Mouse (Mus musculus) liver, embryonic 11.5 days (tissue): ENCODE measurements around the gene Spp1. TPM values are rescaled to one million over a fixed set of nuclear protein-coding genes. Genes with fewer than 3 reads are reported as not detected.

ENCODE experiments used
- ATAC-seq: fragments of 200-750 bp; cut with Nextera tagmentation; replicated peaks from 2 replicates; pipeline ENCODE4 v1.8.0; 2017; ENCODE audit warnings: moderate number of reproducible peaks, mild to moderate bottlenecking, moderate TSS enrichment, moderate library complexity; ENCODE audit not compliant: low FRiP score
- DNase-seq: peaks from one replicate; pipeline ENCODE4 v3.0.0-alpha.2; 2017; ENCODE audit warnings: low spot score
- H3K27ac ChIP-seq: fragments of 300-500 bp; sonication (generic); 2 replicates; pipeline ENCODE4 v1.5.1; 2014; ENCODE audit warnings: mild to moderate bottlenecking, low read depth, low read length, control low read depth
- H3K27me3 ChIP-seq: fragments of 300-500 bp; sonication (generic); replicated peaks from 2 replicates; pipeline ENCODE4 v1.6.1; 2014; ENCODE audit warnings: low read length, mixed read lengths; ENCODE audit not compliant: control insufficient read depth, insufficient read depth
- H3K36me3 ChIP-seq: fragments of 300-500 bp; sonication (generic); 2 replicates; pipeline ENCODE4 v1.6.1; 2014; ENCODE audit warnings: mild to moderate bottlenecking, low read length, moderate library complexity, mixed read lengths; ENCODE audit not compliant: control insufficient read depth, insufficient read depth
- H3K4me1 ChIP-seq: fragments of 300-500 bp; sonication (generic); replicated peaks from 2 replicates; pipeline ENCODE4 v1.6.1; 2014; ENCODE audit warnings: low read length, mixed read lengths; ENCODE audit not compliant: control insufficient read depth, insufficient read depth
- H3K4me2 ChIP-seq: fragments of 300-500 bp; sonication (generic); 2 replicates; pipeline ENCODE4 v1.6.1; 2014; ENCODE audit warnings: mild to moderate bottlenecking, control low read depth, moderate library complexity
- H3K4me3 ChIP-seq: fragments of 300-500 bp; sonication (generic); 2 replicates; pipeline ENCODE4 v1.5.1; 2014; ENCODE audit warnings: low read depth, low read length, control low read depth
- H3K9ac ChIP-seq: fragments of 300-500 bp; sonication (generic); 2 replicates; pipeline ENCODE4 v1.6.1; 2014; ENCODE audit warnings: low read depth, low read length, control low read depth
- H3K9me3 ChIP-seq: fragments of 300-500 bp; sonication (generic); 2 replicates; pipeline ENCODE4 v1.6.1; 2016; ENCODE audit warnings: low read length, inconsistent platforms, mixed read lengths; ENCODE audit not compliant: control insufficient read depth
- WGBS: fragments of 180-500 bp; shearing (Covaris S2); extraction: QIAGEN DNeasy Blood & Tissue Kit; methylation state at CpG from one replicate; pipeline ENCODE4 v1.1.7; 2014; 5-methylcytosine and 5-hydroxymethylcytosine counted together
- polyA plus RNA-seq: library from polyadenylated mRNA; unstranded; fragments of >200 nt; fragmentation: Nextera tagmentation; extraction: Ambion mirVana; gene quantifications from 2 replicates; pipeline ENCODE4 v1.2.1, GENCODE M21; 2014

Gene Spp1
- polyA plus RNA-seq, 1 experiment from 2014 or later = 2.9 TPM

GRCm38 (mm10) chr5:104460856-104461255, 25.9 kb downstream of the Spp1 start:
- H3K36me3 ChIP-seq = peaks cover 2% of the 10 kb centered on the region; the same call in 1 of the 2 replicates
- peak overlapping the region; percentile 68; the same call in 1 of the 2 replicates for H3K4me3 ChIP-seq
- DNase-seq (no peak), ATAC-seq (no peak)
- WGBS = 87% methylated on average over 6 of the region's 7 CpGs
- H3K4me2 ChIP-seq = peak overlapping the region; percentile 78; the same call in 1 of the 2 replicates
- no peaks in the 10 kb centered on the region for H3K4me1 ChIP-seq
- H3K9me3 ChIP-seq = no peaks in the 10 kb centered on the region
- peaks cover 12% of the 10 kb centered on the region; the same call in 1 of the 2 replicates for H3K27me3 ChIP-seq
- H3K9ac ChIP-seq = no peak overlapping the region
- no peak overlapping the region for H3K27ac ChIP-seq

GRCm38 (mm10) chr5:104465279-104465678, 30.4 kb downstream of the Spp1 start:
- no peak for DNase-seq
- Histone ChIP-seq H3K36me3 (peaks cover 4% of the 10 kb centered on the region; the same call in 1 of the 2 replicates), H3K9me3 (no peaks in the 10 kb centered on the region), H3K27ac (no peak overlapping the region), H3K4me1 (no peaks in the 10 kb centered on the region), H3K4me2 (no peak overlapping the region), H3K4me3 (no peak overlapping the region), H3K9ac (no peak overlapping the region), H3K27me3 (peaks cover under 1% of the 10 kb centered on the region; the same call in 1 of the 2 replicates)
- 82% methylated on average over 8 of the region's 8 CpGs for WGBS
- ATAC-seq = no peak

GRCm38 (mm10) chr5:104465731-104466130, 30.8 kb downstream of the Spp1 start:
- no peaks in the 10 kb centered on the region for H3K4me1 ChIP-seq
- no peaks in the 10 kb centered on the region for H3K27me3 ChIP-seq
- peaks cover 4% of the 10 kb centered on the region; the same call in 1 of the 2 replicates for H3K36me3 ChIP-seq
- WGBS = 89% methylated on average over 12 of the region's 12 CpGs
- H3K4me3 ChIP-seq = no peak overlapping the region
- H3K9me3 ChIP-seq = no peaks in the 10 kb centered on the region
- no peak overlapping the region for H3K27ac ChIP-seq
- no peak overlapping the region for H3K4me2 ChIP-seq
- ATAC-seq = no peak
- DNase-seq = no peak
- no peak overlapping the region for H3K9ac ChIP-seq

DNA sequence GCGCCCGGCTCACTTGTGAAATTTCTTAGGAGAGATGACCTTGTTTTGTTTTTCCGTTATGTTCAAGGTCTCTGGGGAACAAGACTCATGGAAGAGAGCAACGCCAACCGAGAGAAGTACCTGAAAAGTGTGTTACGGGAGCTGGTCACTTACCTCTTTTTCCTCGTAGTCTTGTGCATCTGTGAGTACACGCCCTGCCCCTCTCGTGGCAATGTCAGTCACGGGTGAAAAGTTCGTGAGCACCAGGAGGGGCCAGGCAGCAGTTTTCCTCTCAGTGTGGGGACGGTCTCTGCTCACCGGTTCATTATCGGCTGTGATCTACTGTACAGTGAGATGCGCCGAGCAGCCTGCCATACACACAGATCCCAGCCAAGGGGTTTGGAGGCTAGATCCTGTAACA, 31.9 kb downstream of the Spp1 start:
- Histone ChIP-seq H3K36me3 (peaks cover 6% of the 10 kb centered on the region; the same call in 1 of the 2 replicates), H3K9ac (no peak overlapping the region), H3K27me3 (no peaks in the 10 kb centered on the region), H3K9me3 (no peaks in the 10 kb centered on the region), H3K4me3 (no peak overlapping the region), H3K4me2 (no peak overlapping the region), H3K27ac (no peak overlapping the region), H3K4me1 (no peaks in the 10 kb centered on the region)
- 92% methylated on average over 16 of the region's 16 CpGs for whole genome bisulfite sequencing
- ATAC-seq (no peak), DNase-seq (no peak)

DNA sequence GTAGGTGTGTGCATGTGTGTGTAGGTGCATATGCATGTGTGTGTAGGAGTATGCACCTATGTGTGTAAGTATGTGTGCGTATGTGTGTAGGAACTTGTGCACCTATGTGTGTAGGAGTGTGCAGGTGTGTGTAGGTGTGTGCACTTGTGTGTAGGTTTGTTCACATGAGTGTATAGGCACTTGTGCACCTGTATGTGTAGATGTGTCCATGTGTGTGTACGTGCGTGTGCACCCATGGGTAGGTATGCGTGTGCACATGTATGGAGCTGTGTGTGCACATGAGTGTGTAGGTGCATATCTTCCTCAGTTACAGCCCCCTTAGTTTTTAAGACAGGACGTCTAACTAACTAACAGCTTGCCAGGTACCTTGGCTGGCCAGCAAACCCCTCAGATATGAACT, 33.7 kb downstream of the Spp1 start:
- Histone ChIP-seq H3K9ac (no peak overlapping the region), H3K4me1 (no peaks in the 10 kb centered on the region), H3K4me3 (no peak overlapping the region), H3K27me3 (no peaks in the 10 kb centered on the region), H3K9me3 (no peaks in the 10 kb centered on the region), H3K27ac (no peak overlapping the region), H3K4me2 (no peak overlapping the region), H3K36me3 (peaks cover 7% of the 10 kb centered on the region; the same call in 1 of the 2 replicates)
- 87% methylated on average over 5 of the region's 5 CpGs for WGBS
- ATAC-seq = no peak
- DNase-seq = no peak

- no peak overlapping the region for H3K4me2 ChIP-seq
- no peaks in the 10 kb centered on the region for H3K27me3 ChIP-seq
- no peak for DNase-seq
- no peak for ATAC-seq
- H3K9ac ChIP-seq = no peak overlapping the region
- H3K36me3 ChIP-seq = peaks cover 6% of the 10 kb centered on the region; the same call in 1 of the 2 replicates
- H3K4me1 ChIP-seq = no peaks in the 10 kb centered on the region
- H3K27ac ChIP-seq = no peak overlapping the region
- H3K4me3 ChIP-seq = no peak overlapping the region
- 90% methylated on average over 5 of the region's 5 CpGs for WGBS
- H3K9me3 ChIP-seq = no peaks in the 10 kb centered on the region
These were observed 36.1 kb downstream of the Spp1 start for GRCm38 (mm10) chr5:104470981-104471391.

GRCm38 (mm10) chr5:104472371-104472770, 37.5 kb downstream of the Spp1 start:
- Histone ChIP-seq H3K27ac (no peak overlapping the region), H3K9me3 (no peaks in the 10 kb centered on the region), H3K4me2 (no peak overlapping the region), H3K36me3 (peaks cover 6% of the 10 kb centered on the region; the same call in 1 of the 2 replicates), H3K27me3 (no peaks in the 10 kb centered on the region), H3K9ac (no peak overlapping the region), H3K4me1 (no peaks in the 10 kb centered on the region), H3K4me3 (no peak overlapping the region)
- 91% methylated on average over 8 of the region's 8 CpGs for WGBS
- DNase-seq (no peak), ATAC-seq (no peak)

DNA sequence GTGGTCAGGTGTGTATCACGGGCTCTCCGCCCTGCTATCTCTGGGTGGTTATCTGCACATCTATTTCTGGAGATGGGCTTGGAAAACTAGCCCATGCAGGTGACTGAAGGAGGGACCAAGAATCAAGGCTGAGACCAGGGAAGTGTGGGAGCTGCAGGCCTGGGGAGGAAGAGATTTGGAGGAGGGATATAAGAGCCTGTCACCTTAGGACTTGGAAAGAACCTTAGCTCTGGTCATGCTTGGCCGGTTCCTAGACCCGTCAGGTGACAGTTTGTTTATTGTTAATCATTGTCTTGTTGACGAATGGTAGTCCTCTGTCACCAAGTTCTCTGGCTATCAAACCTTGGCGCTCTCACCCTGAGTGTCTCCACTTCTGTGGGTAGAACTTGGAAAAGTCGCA, 45.4 kb downstream of the Spp1 start:
- ATAC-seq (no peak), DNase-seq (no peak)
- WGBS = 82% methylated on average over 7 of the region's 7 CpGs
- Histone ChIP-seq H3K4me2 (no peak overlapping the region), H3K27ac (no peak overlapping the region), H3K4me3 (no peak overlapping the region), H3K9me3 (no peaks in the 10 kb centered on the region), H3K4me1 (no peaks in the 10 kb centered on the region), H3K36me3 (peaks cover 8% of the 10 kb centered on the region; the same call in 1 of the 2 replicates), H3K27me3 (no peaks in the 10 kb centered on the region), H3K9ac (no peak overlapping the region)

DNA sequence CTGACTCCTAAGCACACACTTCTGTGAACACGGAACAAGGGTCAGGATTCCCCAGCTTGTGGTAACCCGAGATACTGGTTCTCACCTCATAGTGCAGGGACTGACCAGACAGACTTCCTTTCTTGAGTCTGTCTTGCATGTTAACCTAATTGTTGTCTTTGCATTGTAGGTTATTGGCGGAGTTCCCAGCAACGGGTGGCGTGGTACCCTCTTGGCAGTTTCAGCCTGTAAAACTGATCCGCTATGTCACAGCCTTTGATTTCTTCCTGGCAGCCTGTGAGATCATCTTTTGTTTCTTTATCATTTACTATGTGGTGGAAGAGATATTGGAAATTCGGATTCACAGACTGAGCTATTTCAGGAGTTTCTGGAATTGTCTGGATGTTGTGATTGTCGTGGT, 47.9 kb downstream of the Spp1 start:
- no peaks in the 10 kb centered on the region for H3K4me1 ChIP-seq
- H3K4me2 ChIP-seq = no peak overlapping the region
- H3K9me3 ChIP-seq = no peaks in the 10 kb centered on the region
- no peak overlapping the region for H3K9ac ChIP-seq
- H3K4me3 ChIP-seq = no peak overlapping the region
- no peak for ATAC-seq
- no peak overlapping the region for H3K27ac ChIP-seq
- no peaks in the 10 kb centered on the region for H3K27me3 ChIP-seq
- DNase-seq = no peak
- WGBS = 82% methylated on average over 8 of the region's 8 CpGs
- H3K36me3 ChIP-seq = peaks cover 9% of the 10 kb centered on the region
